Mouse (Mus musculus) testis, adult 2 months (tissue): ENCODE results near the gene Trp63.

Experiments used
- CTCF ChIP-seq: fragments of 200-500 bp; IDR thresholded peaks from 2 replicates; pipeline ENCODE4 v1.5.1; 2012; ENCODE audit warnings: low read depth, mild to moderate bottlenecking, inconsistent platforms, low read length, moderate library complexity; ENCODE audit not compliant: control insufficient read depth, insufficient read depth, insufficient replicate concordance
- POLR2A ChIP-seq: fragments of 200-500 bp; IDR thresholded peaks from 2 replicates; pipeline ENCODE4 v1.6.1; 2012; ENCODE audit warnings: low read depth, mild to moderate bottlenecking, inconsistent platforms, low read length, moderate library complexity; ENCODE audit not compliant: control insufficient read depth

GRCm38 (mm10) chr16:25912185-25912584 is 228.6 kb downstream of the Trp63 start:
- TF ChIP-seq POLR2A (no peak), CTCF (no peak)
